In genomic region chr8:123446799-123447198, GRCm38 (mm10) we compare ENCODE assay signal across 22 mouse cellular contexts. TPM values are rescaled to one million over a fixed set of nuclear protein-coding genes. Genes with fewer than 3 reads are reported as not detected.
A peak's percentile ranks its signal among the peaks of the same experiment; 100 is the strongest.
DNase-seq lines count a peak whose midpoint lies in the region; ATAC-seq lines count a peak whose summit lies in the region.
"Had no signal": no experiment of that assay in that cellular context is flagged by ENCODE, and none has a peak within 500 bp of the region (broad histone marks: within the 10 kb centered on the region; RNA-seq: fewer than 3 reads in every experiment).

No protein-coding gene starts in this region.

- H3K27ac ChIP-seq in heart, embryonic 13.5 days (replicated peaks), result peak overlapping the region; percentile 68
- peak overlapping the region; percentile 49 to 76 for H3K27ac ChIP-seq in heart, embryonic 14.5 days (replicated peaks in 1 of 2; ENCODE audit: control insufficient read depth in 1 of 2, insufficient read depth in 1 of 2, low read depth in 2 of 2, low read length in 2 of 2)
- no peak overlapping the region for H3K27ac ChIP-seq in kidney, embryonic 14.5 days (ENCODE audit: low read depth, low read length)
- H3K27ac ChIP-seq: left cerebral cortex, adult 2 months had no signal

- H3K4me2 ChIP-seq in heart, embryonic 13.5 days, result no peak overlapping the region
- no peak overlapping the region for H3K4me2 ChIP-seq in heart, embryonic 14.5 days (ENCODE audit: low read length)
- no peak overlapping the region for H3K4me2 ChIP-seq in kidney, embryonic 14.5 days (replicated peaks; ENCODE audit: low read depth, low read length)

- no peak overlapping the region for H3K4me3 ChIP-seq in heart, embryonic 13.5 days
- no peak overlapping the region for H3K4me3 ChIP-seq in heart, embryonic 14.5 days (ENCODE audit: control insufficient read depth in 1 of 2, insufficient read depth in 1 of 2, low read depth in 1 of 2, low read length in 2 of 2)
- H3K4me3 ChIP-seq in kidney, embryonic 14.5 days (ENCODE audit: low read length), result no peak overlapping the region
- H3K4me3 ChIP-seq: erythroblast, embryonic 14.5 days; left cerebral cortex, adult 2 months had no signal

- 50% methylated on average over 6 of the region's 6 CpGs for WGBS in heart, embryonic 13.5 days
- WGBS in heart, embryonic 14.5 days, result 37% methylated on average over 6 of the region's 6 CpGs
- WGBS in kidney, embryonic 14.5 days, result 95% methylated on average over 6 of the region's 6 CpGs

- no peak for DNase-seq in heart, postnatal 25 days (ENCODE audit: low spot score)
- DNase-seq in R1 (ENCODE audit: low read depth, low spot score), result peak; percentile 95
- DNase-seq in frontal cortex, postnatal 36 days (ENCODE audit: low spot score in 2 of 2), result no peak
- no peak for DNase-seq in adrenal gland, adult 2 months
- DNase-seq: adrenal gland, postnatal 36 days; cerebellum, adult 9-10 months; kidney, adult 11 months; kidney, postnatal 14 days; thymus, adult 2 months had no signal

- H3K27me3 ChIP-seq in heart, embryonic 13.5 days (replicated peaks), result no peaks in the 10 kb centered on the region
- H3K27me3 ChIP-seq in heart, embryonic 14.5 days (ENCODE audit: control insufficient read depth, insufficient read depth, low read length), result no peaks in the 10 kb centered on the region
- H3K27me3 ChIP-seq in kidney, embryonic 14.5 days (ENCODE audit: control insufficient read depth, insufficient read depth, low read length), result no peaks in the 10 kb centered on the region

- peaks cover 32% of the 10 kb centered on the region for H3K4me1 ChIP-seq in heart, embryonic 13.5 days
- peaks cover 18 to 21% of the 10 kb centered on the region in 2 experiments for H3K4me1 ChIP-seq in heart, embryonic 14.5 days (ENCODE audit: control insufficient read depth in 2 of 2, insufficient read depth in 2 of 2, low read length in 2 of 2)
- H3K4me1 ChIP-seq in kidney, embryonic 14.5 days (ENCODE audit: control insufficient read depth, insufficient read depth, low read length), result 0 out of 2 replicates have a peak, but pooled peaks cover 5% of the 10 kb centered on the region

- H3K36me3 ChIP-seq in heart, embryonic 13.5 days, result peaks cover 24% of the 10 kb centered on the region
- peaks cover 21% of the 10 kb centered on the region for H3K36me3 ChIP-seq in heart, embryonic 14.5 days (ENCODE audit: control insufficient read depth, insufficient read depth, low read length)
- H3K36me3 ChIP-seq in kidney, embryonic 14.5 days (ENCODE audit: control insufficient read depth, insufficient read depth, low read length), result peaks cover 6% of the 10 kb centered on the region; the same call in 1 of the 2 replicates

- ATAC-seq in heart, embryonic 13.5 days (ENCODE audit: extremely low read depth, insufficient number of reproducible peaks, low FRiP score, low TSS enrichment), result no peak
- 0 out of 2 replicates have a peak, but pooled peaks have one; percentile 23 for ATAC-seq in heart, embryonic 14.5 days (ENCODE audit: insufficient number of reproducible peaks, insufficient read depth, low FRiP score, low read depth)
- no peak for ATAC-seq in kidney, embryonic 14.5 days (ENCODE audit: low FRiP score, low TSS enrichment)
- ATAC-seq: activated CD4-positive, CD25-positive, alpha-beta regulatory T cell, adult 4 months; forebrain, embryonic 16.5 days; hindbrain, embryonic 16.5 days; midbrain, embryonic 16.5 days had no signal

- no peaks in the 10 kb centered on the region for H3K9me3 ChIP-seq in heart, embryonic 13.5 days
- H3K9me3 ChIP-seq in heart, embryonic 14.5 days (ENCODE audit: control insufficient read depth, low read length), result no peaks in the 10 kb centered on the region
- no peaks in the 10 kb centered on the region for H3K9me3 ChIP-seq in kidney, embryonic 14.5 days (ENCODE audit: control insufficient read depth, low read length)

- H3K9ac ChIP-seq in heart, embryonic 13.5 days, result no peak overlapping the region
- H3K9ac ChIP-seq in heart, embryonic 14.5 days (ENCODE audit: low read length), result no peak overlapping the region
- H3K9ac ChIP-seq in kidney, embryonic 14.5 days (ENCODE audit: low read depth, low read length), result no peak overlapping the region

- intact Hi-C loops in heart, postnatal 25 days (cut with DNase I), result no loop called here

RNA-seq across cellular contexts. Expression of gene Def8, which starts 23.5 kb away (rescaled TPM):
- polyA plus RNA-seq in heart, embryonic 13.5 days (2015; fragmentation: Nextera tagmentation; extraction: Ambion mirVana), result 30.4 and 31.1 TPM in 2 replicates
- total RNA-seq in heart, postnatal 25 days (2021), result 10 to 100 TPM; 56.9 to 59.6 TPM
- polyA plus RNA-seq in heart, embryonic 14.5 days (2014; fragmentation: Nextera tagmentation; extraction: Ambion mirVana), result 31.7 and 32.4 TPM in 2 replicates
- 24.2 and 35.7 TPM in 2 replicates for polyA plus RNA-seq in kidney, embryonic 14.5 days (2014; fragmentation: Nextera tagmentation; extraction: Ambion mirVana)
- 10 to 100 TPM; 26.0 to 31.7 TPM for total RNA-seq in adrenal gland, adult 2 months (2021)
- polyA plus RNA-seq in adrenal gland, adult 2 months (2012; rRNA removed), result 24.0 and 24.6 TPM in 2 replicates

RNA-seq across cellular contexts. Expression of gene Afg3l1, which starts 30.9 kb away (rescaled TPM):
- 47.4 and 47.7 TPM in 2 replicates for polyA plus RNA-seq in heart, embryonic 13.5 days (2015; fragmentation: Nextera tagmentation; extraction: Ambion mirVana)
- 10 to 100 TPM; 58.0 to 58.2 TPM for total RNA-seq in heart, postnatal 25 days (2021)
- polyA plus RNA-seq in heart, embryonic 14.5 days (2014; fragmentation: Nextera tagmentation; extraction: Ambion mirVana), result 27.0 and 29.9 TPM in 2 replicates
- polyA plus RNA-seq in kidney, embryonic 14.5 days (2014; fragmentation: Nextera tagmentation; extraction: Ambion mirVana), result 36.2 and 43.2 TPM in 2 replicates
- 10 to 100 TPM; 44.0 to 73.7 TPM for total RNA-seq in adrenal gland, adult 2 months (2021)
- polyA plus RNA-seq in adrenal gland, adult 2 months (2012; rRNA removed), result 23.2 and 25.2 TPM in 2 replicates

RNA-seq across cellular contexts. Expression of gene Tubb3, which starts 35.6 kb away (rescaled TPM):
- polyA plus RNA-seq in heart, embryonic 13.5 days (2015; fragmentation: Nextera tagmentation; extraction: Ambion mirVana), result 4.1 and 4.9 TPM in 2 replicates
- under 1 TPM; 0.25 to 0.34 TPM for total RNA-seq in heart, postnatal 25 days (2021)
- polyA plus RNA-seq in heart, embryonic 14.5 days (2014; fragmentation: Nextera tagmentation; extraction: Ambion mirVana), result 1.5 and 6.1 TPM in 2 replicates
- polyA plus RNA-seq in kidney, embryonic 14.5 days (2014; fragmentation: Nextera tagmentation; extraction: Ambion mirVana), result 1.2 and 1.9 TPM in 2 replicates
- total RNA-seq in adrenal gland, adult 2 months (2021), result 1 to 10 TPM; 2.4 to 8.3 TPM
- 3.8 and 21.1 TPM in 2 replicates for polyA plus RNA-seq in adrenal gland, adult 2 months (2012; rRNA removed)
- total RNA-seq: gastrocnemius, adult 18-20 months had no signal

RNA-seq across cellular contexts. Expression of gene Mc1r, which starts 39.9 kb away (rescaled TPM):
- not detected in 2 replicates for polyA plus RNA-seq in heart, embryonic 13.5 days (2015; fragmentation: Nextera tagmentation; extraction: Ambion mirVana)
- not detected for total RNA-seq in heart, postnatal 25 days (2021)
- polyA plus RNA-seq in heart, embryonic 14.5 days (2014; fragmentation: Nextera tagmentation; extraction: Ambion mirVana), result 0.07 TPM in 1 of 2 replicates, not detected in the other
- polyA plus RNA-seq in kidney, embryonic 14.5 days (2014; fragmentation: Nextera tagmentation; extraction: Ambion mirVana), result not detected in 2 replicates
- total RNA-seq in adrenal gland, adult 2 months (2021), result not detected
- polyA plus RNA-seq in adrenal gland, adult 2 months (2012; rRNA removed), result not detected in 2 replicates
- total RNA-seq: adrenal gland, postnatal 36 days; gastrocnemius, adult 18-20 months; heart, adult 18-20 months had no signal
- polyA plus RNA-seq: activated CD4-positive, CD25-positive, alpha-beta regulatory T cell, adult 4 months; liver, embryonic 16.5 days; urinary bladder, adult 2 months had no signal
